Mouse (Mus musculus): ENCODE data around the gene Cdc37.

DNA sequence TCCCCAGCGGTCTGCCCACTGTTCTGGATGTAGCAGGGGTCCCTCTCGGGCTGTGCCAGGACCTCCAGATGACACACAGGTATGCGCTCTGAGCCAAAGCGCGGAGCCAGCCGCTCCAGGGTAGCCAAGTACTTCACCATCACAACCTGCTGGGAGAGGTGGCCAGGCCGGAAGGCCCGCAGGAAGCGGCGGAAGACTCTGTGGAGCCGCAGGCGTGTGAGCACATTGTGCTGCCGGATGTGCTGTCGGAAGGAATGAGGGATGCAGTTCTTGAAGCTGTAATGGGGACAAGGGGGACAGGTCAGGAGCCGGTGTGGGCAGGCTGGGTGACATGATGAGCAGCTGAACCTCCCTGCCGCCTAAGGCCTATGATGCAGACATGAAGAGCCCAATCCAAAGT lies 28.3 kb downstream of the Cdc37 start:
- no peak for TF ChIP-seq POLR2A (IDR thresholded peaks at IDR 0.05; ENCODE audit: control insufficient read depth in 1 of 2, insufficient read depth in 1 of 2, low read depth in 1 of 2, low read length in 2 of 2, poor library complexity in 1 of 2)
- TF ChIP-seq ZNF384 (IDR thresholded peaks at IDR 0.05; ENCODE audit: low read depth, low read length) = no peak
- no peak for TF ChIP-seq CTCF (IDR thresholded peaks at IDR 0.05 in 2 of 3, conservative IDR thresholded peaks at IDR 0.05 in 1 of 3; ENCODE audit: control insufficient read depth in 1 of 3, insufficient read depth in 1 of 3, low read depth in 2 of 3, low read length in 3 of 3, poor library complexity in 1 of 3, severe bottlenecking in 1 of 3)
- no peak for TF ChIP-seq MAX (IDR thresholded peaks at IDR 0.05; ENCODE audit: low read length)
- no peak for TF ChIP-seq GABPA (IDR thresholded peaks at IDR 0.05; ENCODE audit: low read depth, low read length)
- TF ChIP-seq EP300 (IDR thresholded peaks at IDR 0.05; ENCODE audit: low read depth in 1 of 2, low read length in 2 of 2) = no peak
- TF ChIP-seq TCF12 (IDR thresholded peaks at IDR 0.05; ENCODE audit: low read depth, low read length) = no peak
- no peak for TF ChIP-seq POLR2AphosphoS2 (IDR thresholded peaks at IDR 0.05; ENCODE audit: low read length)
- no peak for TF ChIP-seq ELF1 (IDR thresholded peaks at IDR 0.05; ENCODE audit: low read depth, low read length)
- TF ChIP-seq GATA1 (IDR thresholded peaks at IDR 0.05; ENCODE audit: low read depth, low read length) = no peak
- TF ChIP-seq JUND (IDR thresholded peaks at IDR 0.05; ENCODE audit: low read depth, low read length) = no peak
